Mouse (Mus musculus) lung, adult 2 months (tissue): ENCODE measurements around the gene Ppp2r5e.

Experiments
- CTCF ChIP-seq: fragments of 200-500 bp; IDR thresholded peaks from 2 replicates; pipeline ENCODE4 v1.5.1; 2011; ENCODE audit warnings: mild to moderate bottlenecking, low read length, control low read depth; ENCODE audit not compliant: insufficient read depth
- POLR2A ChIP-seq: fragments of 200-500 bp; IDR thresholded peaks from 2 replicates; pipeline ENCODE4 v1.6.1; 2011; ENCODE audit warnings: low read depth, mild to moderate bottlenecking, control low read depth, low read length, borderline replicate concordance; ENCODE audit errors: extremely low read depth

GRCm38 (mm10) chr12:75502664-75503063 is 93.4 kb downstream of the Ppp2r5e start:
- TF ChIP-seq POLR2A (no peak), CTCF (no peak)
